Mouse (Mus musculus): ENCODE results near the gene Maml2. TPM values are rescaled to one million over a fixed set of nuclear protein-coding genes. Genes with fewer than 3 reads are reported as not detected.

Maml2 gene
- polyA plus RNA-seq, 1 experiment from 2014 or later = 11.4 TPM

GRCm38 (mm10) chr9:13303099-13303771 is 5.5 kb downstream of the Maml2 start:
- ATAC-seq (ENCODE audit: low FRiP score) = peak; percentile 59

GRCm38 (mm10) chr9:13303976-13304375 is 6.2 kb downstream of the Maml2 start:
- Histone ChIP-seq H3K4me1 (replicated peaks; ENCODE audit: control insufficient read depth, insufficient read depth, low read length) (peaks cover 29% of the 10 kb centered on the region), H3K9me3 (ENCODE audit: control insufficient read depth, low read length) (no peaks in the 10 kb centered on the region), H3K36me3 (ENCODE audit: control insufficient read depth, insufficient read depth, low read length) (no peaks in the 10 kb centered on the region; the same call in 1 of the 2 replicates), H3K27me3 (ENCODE audit: control insufficient read depth, insufficient read depth, low read length) (no peaks in the 10 kb centered on the region), H3K4me3 (ENCODE audit: low read depth, low read length) (no peak overlapping the region), H3K4me2 (replicated peaks; ENCODE audit: low read depth, low read length) (no peak overlapping the region), H3K9ac (ENCODE audit: low read depth, low read length) (no peak overlapping the region), H3K27ac (ENCODE audit: low read depth, low read length) (peak overlapping the region; percentile 53; the same call in 1 of the 2 replicates)
- ATAC-seq (ENCODE audit: low FRiP score) = peak; percentile 18; the same call in 1 of the 2 replicates
- 38% methylated on average over 6 of the region's 6 CpGs for WGBS
- no peak for DNase-seq (ENCODE audit: low spot score)

More at GRCm38 (mm10) chr9:13303099-13303771, 5.5 kb downstream of the Maml2 start:
- no peak overlapping the region for H3K4me3 ChIP-seq (ENCODE audit: low read depth, low read length)
- H3K27me3 ChIP-seq (ENCODE audit: control insufficient read depth, insufficient read depth, low read length) = no peaks in the 10 kb centered on the region
- no peaks in the 10 kb centered on the region; the same call in 1 of the 2 replicates for H3K36me3 ChIP-seq (ENCODE audit: control insufficient read depth, insufficient read depth, low read length)
- H3K4me2 ChIP-seq (replicated peaks; ENCODE audit: low read depth, low read length) = no peak overlapping the region
- H3K27ac ChIP-seq (ENCODE audit: low read depth, low read length) = peak overlapping the region; percentile 58
- DNase-seq (ENCODE audit: low spot score) = peak; percentile 68
- peaks cover 33% of the 10 kb centered on the region for H3K4me1 ChIP-seq (replicated peaks; ENCODE audit: control insufficient read depth, insufficient read depth, low read length)
- no peak overlapping the region for H3K9ac ChIP-seq (ENCODE audit: low read depth, low read length)
- 31% methylated on average over 5 of the region's 5 CpGs for WGBS
- no peaks in the 10 kb centered on the region for H3K9me3 ChIP-seq (ENCODE audit: control insufficient read depth, low read length)

- no peaks in the 10 kb centered on the region for H3K9me3 ChIP-seq (ENCODE audit: control insufficient read depth, low read length)
- H3K27me3 ChIP-seq (ENCODE audit: control insufficient read depth, insufficient read depth, low read length) = no peaks in the 10 kb centered on the region
- no peak overlapping the region for H3K27ac ChIP-seq (ENCODE audit: low read depth, low read length)
- 86% methylated on average over 3 of the region's 3 CpGs for WGBS
- no peak overlapping the region for H3K9ac ChIP-seq (ENCODE audit: low read depth, low read length)
- no peaks in the 10 kb centered on the region; the same call in 1 of the 2 replicates for H3K36me3 ChIP-seq (ENCODE audit: control insufficient read depth, insufficient read depth, low read length)
- no peak for ATAC-seq (ENCODE audit: low FRiP score)
- H3K4me3 ChIP-seq (ENCODE audit: low read depth, low read length) = no peak overlapping the region
- no peak overlapping the region for H3K4me2 ChIP-seq (replicated peaks; ENCODE audit: low read depth, low read length)
- H3K4me1 ChIP-seq (replicated peaks; ENCODE audit: control insufficient read depth, insufficient read depth, low read length) = peaks cover 18% of the 10 kb centered on the region
- no peak for DNase-seq (ENCODE audit: low spot score)
Observed at GRCm38 (mm10) chr9:13306471-13306870, 8.7 kb downstream of the Maml2 start.

GRCm38 (mm10) chr9:13307226-13307625 is 9.5 kb downstream of the Maml2 start:
- no peak overlapping the region for H3K4me2 ChIP-seq (replicated peaks; ENCODE audit: low read depth, low read length)
- 51% methylated on average over 4 of the region's 4 CpGs for WGBS
- no peak overlapping the region for H3K9ac ChIP-seq (ENCODE audit: low read depth, low read length)
- no peaks in the 10 kb centered on the region for H3K27me3 ChIP-seq (ENCODE audit: control insufficient read depth, insufficient read depth, low read length)
- DNase-seq (ENCODE audit: low spot score) = no peak
- no peak for ATAC-seq (ENCODE audit: low FRiP score)
- H3K4me3 ChIP-seq (ENCODE audit: low read depth, low read length) = no peak overlapping the region
- H3K4me1 ChIP-seq (replicated peaks; ENCODE audit: control insufficient read depth, insufficient read depth, low read length) = peaks cover 13% of the 10 kb centered on the region
- no peaks in the 10 kb centered on the region; the same call in 1 of the 2 replicates for H3K36me3 ChIP-seq (ENCODE audit: control insufficient read depth, insufficient read depth, low read length)
- H3K9me3 ChIP-seq (ENCODE audit: control insufficient read depth, low read length) = no peaks in the 10 kb centered on the region
- H3K27ac ChIP-seq (ENCODE audit: low read depth, low read length) = 0 out of 2 replicates have a peak overlapping the region, but pooled peaks have one; percentile 27

GRCm38 (mm10) chr9:13308718-13309117 is 11.0 kb downstream of the Maml2 start:
- Histone ChIP-seq H3K9ac (ENCODE audit: low read depth, low read length) (no peak overlapping the region), H3K4me2 (replicated peaks; ENCODE audit: low read depth, low read length) (no peak overlapping the region), H3K27me3 (ENCODE audit: control insufficient read depth, insufficient read depth, low read length) (no peaks in the 10 kb centered on the region), H3K9me3 (ENCODE audit: control insufficient read depth, low read length) (no peaks in the 10 kb centered on the region), H3K36me3 (ENCODE audit: control insufficient read depth, insufficient read depth, low read length) (no peaks in the 10 kb centered on the region; the same call in 1 of the 2 replicates), H3K27ac (ENCODE audit: low read depth, low read length) (no peak overlapping the region), H3K4me3 (ENCODE audit: low read depth, low read length) (no peak overlapping the region), H3K4me1 (replicated peaks; ENCODE audit: control insufficient read depth, insufficient read depth, low read length) (peaks cover 13% of the 10 kb centered on the region)
- DNase-seq (ENCODE audit: low spot score) (no peak), ATAC-seq (ENCODE audit: low FRiP score) (peak; percentile 37)
- WGBS = 66% methylated on average over 8 of the region's 8 CpGs

- H3K4me2 ChIP-seq (replicated peaks; ENCODE audit: low read depth, low read length) = no peak overlapping the region
- no peak for DNase-seq (ENCODE audit: low spot score)
- peak overlapping the region; percentile 63 for H3K27ac ChIP-seq (ENCODE audit: low read depth, low read length)
- H3K4me1 ChIP-seq (replicated peaks; ENCODE audit: control insufficient read depth, insufficient read depth, low read length) = peaks cover 9% of the 10 kb centered on the region
- ATAC-seq (ENCODE audit: low FRiP score) = peak; percentile 12; the same call in 1 of the 2 replicates
- no peak overlapping the region for H3K9ac ChIP-seq (ENCODE audit: low read depth, low read length)
- no peaks in the 10 kb centered on the region for H3K9me3 ChIP-seq (ENCODE audit: control insufficient read depth, low read length)
- no peaks in the 10 kb centered on the region; the same call in 1 of the 2 replicates for H3K36me3 ChIP-seq (ENCODE audit: control insufficient read depth, insufficient read depth, low read length)
- WGBS = 68% methylated on average over 7 of the region's 7 CpGs
- no peaks in the 10 kb centered on the region for H3K27me3 ChIP-seq (ENCODE audit: control insufficient read depth, insufficient read depth, low read length)
- no peak overlapping the region for H3K4me3 ChIP-seq (ENCODE audit: low read depth, low read length)
Observed at GRCm38 (mm10) chr9:13309807-13310206, 12.1 kb downstream of the Maml2 start.

- ATAC-seq (ENCODE audit: low FRiP score) (peak; percentile 45; the same call in 1 of the 2 replicates), DNase-seq (ENCODE audit: low spot score) (no peak)
- H3K9ac ChIP-seq (ENCODE audit: low read depth, low read length) = no peak overlapping the region
- peak overlapping the region; percentile 63 for H3K27ac ChIP-seq (ENCODE audit: low read depth, low read length)
- WGBS = 39% methylated on average over 3 of the region's 3 CpGs
- H3K9me3 ChIP-seq (ENCODE audit: control insufficient read depth, low read length) = no peaks in the 10 kb centered on the region
- no peaks in the 10 kb centered on the region for H3K27me3 ChIP-seq (ENCODE audit: control insufficient read depth, insufficient read depth, low read length)
- H3K4me2 ChIP-seq (replicated peaks; ENCODE audit: low read depth, low read length) = no peak overlapping the region
- H3K4me3 ChIP-seq (ENCODE audit: low read depth, low read length) = no peak overlapping the region
- peaks cover 9% of the 10 kb centered on the region for H3K4me1 ChIP-seq (replicated peaks; ENCODE audit: control insufficient read depth, insufficient read depth, low read length)
- no peaks in the 10 kb centered on the region; the same call in 1 of the 2 replicates for H3K36me3 ChIP-seq (ENCODE audit: control insufficient read depth, insufficient read depth, low read length)
Observed at GRCm38 (mm10) chr9:13310236-13310635, 12.5 kb downstream of the Maml2 start.

GRCm38 (mm10) chr9:13311094-13311493 is 13.3 kb downstream of the Maml2 start:
- H3K36me3 ChIP-seq (ENCODE audit: control insufficient read depth, insufficient read depth, low read length) = no peaks in the 10 kb centered on the region; the same call in 1 of the 2 replicates
- DNase-seq (ENCODE audit: low spot score) (no peak), ATAC-seq (ENCODE audit: low FRiP score) (no peak)
- 44% methylated on average over 2 of the region's 2 CpGs for WGBS
- H3K4me2 ChIP-seq (replicated peaks; ENCODE audit: low read depth, low read length) = no peak overlapping the region
- no peak overlapping the region for H3K4me3 ChIP-seq (ENCODE audit: low read depth, low read length)
- peaks cover 9% of the 10 kb centered on the region for H3K4me1 ChIP-seq (replicated peaks; ENCODE audit: control insufficient read depth, insufficient read depth, low read length)
- H3K27ac ChIP-seq (ENCODE audit: low read depth, low read length) = no peak overlapping the region
- H3K9me3 ChIP-seq (ENCODE audit: control insufficient read depth, low read length) = no peaks in the 10 kb centered on the region
- H3K27me3 ChIP-seq (ENCODE audit: control insufficient read depth, insufficient read depth, low read length) = no peaks in the 10 kb centered on the region
- H3K9ac ChIP-seq (ENCODE audit: low read depth, low read length) = no peak overlapping the region

- DNase-seq (ENCODE audit: low spot score) = no peak
- Histone ChIP-seq H3K9ac (ENCODE audit: low read depth, low read length) (no peak overlapping the region), H3K36me3 (ENCODE audit: control insufficient read depth, insufficient read depth, low read length) (no peaks in the 10 kb centered on the region), H3K27ac (ENCODE audit: low read depth, low read length) (no peak overlapping the region), H3K4me3 (ENCODE audit: low read depth, low read length) (no peak overlapping the region), H3K27me3 (ENCODE audit: control insufficient read depth, insufficient read depth, low read length) (no peaks in the 10 kb centered on the region), H3K4me1 (replicated peaks; ENCODE audit: control insufficient read depth, insufficient read depth, low read length) (peaks cover 4% of the 10 kb centered on the region), H3K9me3 (ENCODE audit: control insufficient read depth, low read length) (no peaks in the 10 kb centered on the region), H3K4me2 (replicated peaks; ENCODE audit: low read depth, low read length) (no peak overlapping the region)
- ATAC-seq (ENCODE audit: low FRiP score) = no peak
- 94% methylated on average over 2 of the region's 2 CpGs for WGBS
Observed at GRCm38 (mm10) chr9:13313923-13314322, 16.2 kb downstream of the Maml2 start.

Measured in hindbrain, embryonic 11.5 days (tissue).